Mouse (Mus musculus) heart, embryonic 11.5 days (tissue): ENCODE measurements around the gene Creb3l2. TPM values are rescaled to one million over a fixed set of nuclear protein-coding genes. Genes with fewer than 3 reads are reported as not detected.

ENCODE experiments used
- ATAC-seq: fragments of 200-750 bp; cut with Nextera tagmentation; replicated peaks from 2 replicates; pipeline ENCODE4 v1.8.0; 2017; ENCODE audit warnings: moderate library complexity; ENCODE audit not compliant: insufficient number of reproducible peaks, low FRiP score, low TSS enrichment
- H3K27ac ChIP-seq: fragments of 300-500 bp; sonication (generic); 2 replicates; pipeline ENCODE4 v1.5.1; 2014; ENCODE audit warnings: mild to moderate bottlenecking, low read depth, low read length
- H3K27me3 ChIP-seq: fragments of 300-500 bp; sonication (generic); 2 replicates; pipeline ENCODE4 v1.6.1; 2014; ENCODE audit warnings: mild to moderate bottlenecking, low read length, mixed read lengths; ENCODE audit not compliant: control insufficient read depth, insufficient read depth
- H3K36me3 ChIP-seq: fragments of 300-500 bp; sonication (generic); 2 replicates; pipeline ENCODE4 v1.6.1; 2014; ENCODE audit warnings: mild to moderate bottlenecking, low read length, moderate library complexity, mixed read lengths; ENCODE audit not compliant: control insufficient read depth, insufficient read depth
- H3K4me1 ChIP-seq: fragments of 300-500 bp; sonication (generic); 2 replicates; pipeline ENCODE4 v1.6.1; 2014; ENCODE audit warnings: low read length; ENCODE audit not compliant: control insufficient read depth, insufficient read depth
- H3K4me2 ChIP-seq: fragments of 300-500 bp; sonication (generic); 2 replicates; pipeline ENCODE4 v1.6.1; 2014; ENCODE audit warnings: mild to moderate bottlenecking, moderate library complexity
- H3K4me3 ChIP-seq: fragments of 300-500 bp; sonication (generic); 2 replicates; pipeline ENCODE4 v1.5.1; 2014; ENCODE audit warnings: low read depth, low read length
- H3K9ac ChIP-seq: fragments of 300-500 bp; sonication (generic); 2 replicates; pipeline ENCODE4 v1.6.1; 2014; ENCODE audit warnings: mild to moderate bottlenecking, low read depth, low read length, moderate library complexity
- H3K9me3 ChIP-seq: fragments of 300-500 bp; sonication (generic); replicated peaks from 2 replicates; pipeline ENCODE4 v1.6.1; 2016; ENCODE audit warnings: low read length; ENCODE audit not compliant: control insufficient read depth
- WGBS: fragments of 180-500 bp; shearing (Covaris S2); extraction: QIAGEN DNeasy Blood & Tissue Kit; methylation state at CpG from one replicate; pipeline ENCODE4 v1.1.7; 2014; ENCODE audit not compliant: insufficient replicate concordance; 5-methylcytosine and 5-hydroxymethylcytosine counted together
- polyA plus RNA-seq: library from polyadenylated mRNA; unstranded; fragments of >200 nt; fragmentation: Nextera tagmentation; extraction: Ambion mirVana; gene quantifications from 2 replicates; pipeline ENCODE4 v1.2.1, GENCODE M21; 2014

Gene Creb3l2
- polyA plus RNA-seq, 1 experiment from 2014 or later = 42.9 TPM

GRCm38 (mm10) chr6:37322641-37323040 lies 119.3 kb downstream of the Creb3l2 start:
- no peaks in the 10 kb centered on the region for H3K27me3 ChIP-seq
- H3K4me2 ChIP-seq = no peak overlapping the region
- no peak overlapping the region for H3K27ac ChIP-seq
- H3K9ac ChIP-seq = no peak overlapping the region
- H3K4me3 ChIP-seq = no peak overlapping the region
- H3K9me3 ChIP-seq = no peaks in the 10 kb centered on the region
- no peaks in the 10 kb centered on the region for H3K36me3 ChIP-seq
- WGBS = 85% methylated on average over 7 of the region's 7 CpGs
- ATAC-seq = no peak
- H3K4me1 ChIP-seq = no peaks in the 10 kb centered on the region

- 85% methylated on average over 9 of the region's 9 CpGs for WGBS
- ATAC-seq = no peak
- no peaks in the 10 kb centered on the region for H3K4me1 ChIP-seq
- H3K9me3 ChIP-seq = no peaks in the 10 kb centered on the region
- H3K4me3 ChIP-seq = no peak overlapping the region
- no peaks in the 10 kb centered on the region for H3K36me3 ChIP-seq
- no peak overlapping the region for H3K4me2 ChIP-seq
- H3K27me3 ChIP-seq = no peaks in the 10 kb centered on the region
- no peak overlapping the region for H3K9ac ChIP-seq
- no peak overlapping the region for H3K27ac ChIP-seq
Observed at GRCm38 (mm10) chr6:37322088-37322487, 119.9 kb downstream of the Creb3l2 start.

GRCm38 (mm10) chr6:37317904-37318303 lies 124.0 kb downstream of the Creb3l2 start:
- Histone ChIP-seq H3K4me1 (no peaks in the 10 kb centered on the region), H3K9me3 (no peaks in the 10 kb centered on the region), H3K4me3 (no peak overlapping the region), H3K27me3 (no peaks in the 10 kb centered on the region), H3K9ac (no peak overlapping the region), H3K36me3 (no peaks in the 10 kb centered on the region), H3K4me2 (no peak overlapping the region), H3K27ac (no peak overlapping the region)
- ATAC-seq = no peak
- WGBS = 64% methylated on average over 5 of the region's 5 CpGs

- H3K27ac ChIP-seq = no peak overlapping the region
- no peaks in the 10 kb centered on the region for H3K27me3 ChIP-seq
- no peak overlapping the region for H3K4me2 ChIP-seq
Observed at GRCm38 (mm10) chr6:37315440-37315839, 126.5 kb downstream of the Creb3l2 start.

GRCm38 (mm10) chr6:37310601-37311000 lies 131.3 kb downstream of the Creb3l2 start:
- H3K4me2 ChIP-seq = no peak overlapping the region
- no peak overlapping the region for H3K27ac ChIP-seq
- 78% methylated on average over 4 of the region's 4 CpGs for WGBS
- no peaks in the 10 kb centered on the region for H3K36me3 ChIP-seq
- H3K27me3 ChIP-seq = no peaks in the 10 kb centered on the region
- H3K9me3 ChIP-seq = no peaks in the 10 kb centered on the region
- H3K4me1 ChIP-seq = no peaks in the 10 kb centered on the region
- no peak overlapping the region for H3K9ac ChIP-seq
- no peak for ATAC-seq
- H3K4me3 ChIP-seq = no peak overlapping the region

More at GRCm38 (mm10) chr6:37315440-37315839, 126.5 kb downstream of the Creb3l2 start:
- Histone ChIP-seq H3K4me1 (no peaks in the 10 kb centered on the region), H3K4me3 (no peak overlapping the region), H3K36me3 (no peaks in the 10 kb centered on the region), H3K9me3 (no peaks in the 10 kb centered on the region), H3K9ac (no peak overlapping the region)
- no peak for ATAC-seq

- Histone ChIP-seq H3K27me3 (peaks cover 4% of the 10 kb centered on the region), H3K36me3 (no peaks in the 10 kb centered on the region), H3K9me3 (no peaks in the 10 kb centered on the region), H3K27ac (no peak overlapping the region), H3K4me2 (no peak overlapping the region), H3K4me3 (no peak overlapping the region), H3K9ac (no peak overlapping the region), H3K4me1 (no peaks in the 10 kb centered on the region)
- no peak for ATAC-seq
- 50% methylated on average over 1 of the region's 1 CpGs for WGBS
Observed at GRCm38 (mm10) chr6:37306616-37307015, 135.3 kb downstream of the Creb3l2 start.

- peak overlapping the region; percentile 98 for H3K4me2 ChIP-seq
- peak overlapping the region; percentile 71; the same call in 1 of the 2 replicates for H3K4me3 ChIP-seq
- peaks cover 43% of the 10 kb centered on the region for H3K27me3 ChIP-seq
- ATAC-seq = no peak
- 11% methylated on average over 13 of the region's 13 CpGs for WGBS
- H3K36me3 ChIP-seq = no peaks in the 10 kb centered on the region
- H3K4me1 ChIP-seq = 0 out of 2 replicates have a peak, but pooled peaks cover 2% of the 10 kb centered on the region
- no peak overlapping the region for H3K27ac ChIP-seq
- no peak overlapping the region for H3K9ac ChIP-seq
- H3K9me3 ChIP-seq = no peaks in the 10 kb centered on the region
Observed at GRCm38 (mm10) chr6:37300492-37300891, 141.5 kb downstream of the Creb3l2 start.

- 0 out of 2 replicates have a peak, but pooled peaks have one; percentile 39 for ATAC-seq
- Histone ChIP-seq H3K9me3 (no peaks in the 10 kb centered on the region), H3K4me2 (peak within 1 kb of the TSS; percentile 98), H3K36me3 (no peaks in the 10 kb centered on the region), H3K27me3 (peaks cover 43% of the 10 kb centered on the region), H3K4me3 (peak within 1 kb of the TSS; percentile 71), H3K9ac (peak within 1 kb of the TSS; percentile 69; the same call in 1 of the 2 replicates), H3K4me1 (0 out of 2 replicates have a peak, but pooled peaks cover 2% of the 10 kb centered on the region), H3K27ac (no peak within 1 kb of the TSS)
- WGBS = under 1% methylated on average over 56 of the region's 65 CpGs
Observed at GRCm38 (mm10) chr6:37299562-37300390, 142.2 kb downstream of the Creb3l2 start, which contains the start of gene Dgki. Gene Dgki, minus strand, starts transcription at chr6:37300184.
